Mouse (Mus musculus): ENCODE measurements around the gene Pask.

- no peak for TF ChIP-seq POLR2A (IDR thresholded peaks at IDR 0.05; ENCODE audit: borderline replicate concordance, extremely low read depth, low read depth, low read length)
- TF ChIP-seq CTCF (IDR thresholded peaks at IDR 0.05; ENCODE audit: insufficient read depth, low read length): no peak
Measured at GRCm38 (mm10) chr1:93267207-93267606, 76.1 kb downstream of the Pask start.
